Mouse (Mus musculus): ENCODE results near the gene Cfap97d2. TPM values are rescaled to one million over a fixed set of nuclear protein-coding genes. Genes with fewer than 3 reads are reported as not detected.

Cfap97d2 gene
- 1.6 and 2.2 TPM in 2 replicates for polyA plus RNA-seq (2014; fragmentation: Nextera tagmentation; extraction: Ambion mirVana)

GRCm38 (mm10) chr8:13705668-13706067 lies at the start of gene Cfap97d2:
Gene Cfap97d2, plus strand, starts transcription at chr8:13705889.
- under 1% methylated on average over 5 of the region's 5 CpGs for WGBS
- Histone ChIP-seq H3K4me3 (replicated peaks; ENCODE audit: low read depth, low read length) (no peak within 1 kb of the TSS), H3K9ac (replicated peaks; ENCODE audit: low read length) (no peak within 1 kb of the TSS; the same call in 1 of the 2 replicates)

GRCm38 (mm10) chr8:13657479-13657878 lies 48.2 kb upstream of the Cfap97d2 start:
- Histone ChIP-seq H3K4me1 (ENCODE audit: control insufficient read depth, insufficient read depth, low read length) (0 out of 2 replicates have a peak, but pooled peaks cover 2% of the 10 kb centered on the region), H3K36me3 (ENCODE audit: control insufficient read depth, insufficient read depth, low read length) (no peaks in the 10 kb centered on the region), H3K9me3 (ENCODE audit: control insufficient read depth, low read length) (no peaks in the 10 kb centered on the region), H3K27ac (replicated peaks; ENCODE audit: low read depth, low read length) (no peak overlapping the region), H3K27me3 (ENCODE audit: control insufficient read depth, insufficient read depth, low read length) (no peaks in the 10 kb centered on the region), H3K4me2 (ENCODE audit: low read length) (no peak overlapping the region), H3K9ac (replicated peaks; ENCODE audit: low read length) (no peak overlapping the region), H3K4me3 (replicated peaks; ENCODE audit: low read depth, low read length) (no peak overlapping the region)
- DNase-seq (no peak), ATAC-seq (ENCODE audit: low FRiP score, low TSS enrichment) (no peak)
- WGBS, result 76% methylated on average over 12 of the region's 12 CpGs

More at GRCm38 (mm10) chr8:13705668-13706067, at the start of gene Cfap97d2:
- no peaks in the 10 kb centered on the region for H3K36me3 ChIP-seq (ENCODE audit: control insufficient read depth, insufficient read depth, low read length)
- H3K4me1 ChIP-seq (ENCODE audit: control insufficient read depth, insufficient read depth, low read length), result peaks cover 11% of the 10 kb centered on the region; the same call in 1 of the 2 replicates
- DNase-seq, result peak; percentile 92
- no peaks in the 10 kb centered on the region for H3K27me3 ChIP-seq (ENCODE audit: control insufficient read depth, insufficient read depth, low read length)
- peak; percentile 98 for ATAC-seq (ENCODE audit: low FRiP score, low TSS enrichment)
- peak within 1 kb of the TSS; percentile 40 for H3K4me2 ChIP-seq (ENCODE audit: low read length)
- H3K9me3 ChIP-seq (ENCODE audit: control insufficient read depth, low read length), result no peaks in the 10 kb centered on the region
- peak within 1 kb of the TSS; percentile 80 for H3K27ac ChIP-seq (replicated peaks; ENCODE audit: low read depth, low read length)

DNA sequence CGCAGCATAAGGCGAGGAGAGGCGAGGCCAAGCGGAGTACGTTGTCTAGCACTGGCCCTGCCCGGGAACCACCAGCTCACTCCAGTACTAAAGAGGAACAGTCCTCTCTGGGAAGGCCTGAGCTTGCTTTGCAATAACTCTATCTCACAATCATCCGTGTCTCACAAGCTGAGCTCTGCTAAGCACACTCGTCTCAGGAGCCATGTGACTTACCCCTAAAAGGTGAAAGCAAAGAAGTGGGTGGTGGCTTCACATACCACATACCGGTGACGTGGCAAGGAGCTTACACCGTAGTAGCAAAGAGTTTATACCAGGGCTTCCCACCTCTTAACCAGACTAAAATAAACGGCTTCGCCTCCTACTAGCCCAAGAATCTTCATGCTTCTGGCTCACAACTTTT lies 45.4 kb upstream of the Cfap97d2 start:
- Histone ChIP-seq H3K9ac (replicated peaks; ENCODE audit: low read length) (no peak overlapping the region), H3K4me1 (ENCODE audit: control insufficient read depth, insufficient read depth, low read length) (0 out of 2 replicates have a peak, but pooled peaks cover 2% of the 10 kb centered on the region), H3K4me3 (replicated peaks; ENCODE audit: low read depth, low read length) (no peak overlapping the region), H3K4me2 (ENCODE audit: low read length) (no peak overlapping the region), H3K27me3 (ENCODE audit: control insufficient read depth, insufficient read depth, low read length) (no peaks in the 10 kb centered on the region), H3K9me3 (ENCODE audit: control insufficient read depth, low read length) (no peaks in the 10 kb centered on the region), H3K27ac (replicated peaks; ENCODE audit: low read depth, low read length) (no peak overlapping the region), H3K36me3 (ENCODE audit: control insufficient read depth, insufficient read depth, low read length) (no peaks in the 10 kb centered on the region)
- DNase-seq (no peak), ATAC-seq (ENCODE audit: low FRiP score, low TSS enrichment) (no peak)
- WGBS, result 92% methylated on average over 13 of the region's 13 CpGs

GRCm38 (mm10) chr8:13664711-13665210 lies 40.9 kb upstream of the Cfap97d2 start:
- 93% methylated on average over 6 of the region's 6 CpGs for WGBS

DNA sequence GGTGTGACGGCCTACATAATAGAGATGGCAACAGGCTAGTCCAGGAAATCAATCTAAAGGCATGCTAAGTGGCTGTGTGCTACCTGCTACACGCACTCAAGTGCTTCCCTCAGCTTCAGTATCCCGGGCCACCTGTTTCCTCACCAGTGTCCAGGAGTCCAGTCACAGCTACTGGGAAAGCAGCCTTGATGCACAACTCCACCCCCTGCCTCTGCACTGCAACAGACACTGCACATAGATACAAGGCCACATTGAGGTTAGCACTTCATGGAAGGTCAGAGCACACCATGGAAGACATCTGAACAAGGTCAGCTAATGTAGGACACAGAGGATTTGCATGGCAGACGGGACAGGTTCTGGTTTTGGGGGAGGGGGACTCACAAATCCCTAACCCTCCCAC lies 40.2 kb upstream of the Cfap97d2 start:
- Histone ChIP-seq H3K4me3 (replicated peaks; ENCODE audit: low read depth, low read length) (no peak overlapping the region), H3K9ac (replicated peaks; ENCODE audit: low read length) (no peak overlapping the region), H3K27me3 (ENCODE audit: control insufficient read depth, insufficient read depth, low read length) (no peaks in the 10 kb centered on the region), H3K27ac (replicated peaks; ENCODE audit: low read depth, low read length) (no peak overlapping the region), H3K9me3 (ENCODE audit: control insufficient read depth, low read length) (no peaks in the 10 kb centered on the region), H3K36me3 (ENCODE audit: control insufficient read depth, insufficient read depth, low read length) (no peaks in the 10 kb centered on the region), H3K4me1 (ENCODE audit: control insufficient read depth, insufficient read depth, low read length) (no peaks in the 10 kb centered on the region), H3K4me2 (ENCODE audit: low read length) (no peak overlapping the region)
- WGBS, result 83% methylated on average over 4 of the region's 4 CpGs
- ATAC-seq (ENCODE audit: low FRiP score, low TSS enrichment), result no peak
- no peak for DNase-seq

More at GRCm38 (mm10) chr8:13664711-13665210, 40.9 kb upstream of the Cfap97d2 start:
- H3K4me3 ChIP-seq (replicated peaks; ENCODE audit: low read depth, low read length), result no peak overlapping the region
- DNase-seq (no peak), ATAC-seq (ENCODE audit: low FRiP score, low TSS enrichment) (no peak)
- no peaks in the 10 kb centered on the region for H3K27me3 ChIP-seq (ENCODE audit: control insufficient read depth, insufficient read depth, low read length)
- H3K4me1 ChIP-seq (ENCODE audit: control insufficient read depth, insufficient read depth, low read length), result no peaks in the 10 kb centered on the region
- H3K27ac ChIP-seq (replicated peaks; ENCODE audit: low read depth, low read length), result no peak overlapping the region
- no peak overlapping the region for H3K9ac ChIP-seq (replicated peaks; ENCODE audit: low read length)
- H3K4me2 ChIP-seq (ENCODE audit: low read length), result no peak overlapping the region
- H3K9me3 ChIP-seq (ENCODE audit: control insufficient read depth, low read length), result no peaks in the 10 kb centered on the region
- no peaks in the 10 kb centered on the region for H3K36me3 ChIP-seq (ENCODE audit: control insufficient read depth, insufficient read depth, low read length)

GRCm38 (mm10) chr8:13665944-13666343 lies 39.7 kb upstream of the Cfap97d2 start:
- no peaks in the 10 kb centered on the region for H3K4me1 ChIP-seq (ENCODE audit: control insufficient read depth, insufficient read depth, low read length)
- H3K27ac ChIP-seq (replicated peaks; ENCODE audit: low read depth, low read length), result no peak overlapping the region
- no peak overlapping the region for H3K4me3 ChIP-seq (replicated peaks; ENCODE audit: low read depth, low read length)
- DNase-seq (no peak), ATAC-seq (ENCODE audit: low FRiP score, low TSS enrichment) (no peak)
- H3K36me3 ChIP-seq (ENCODE audit: control insufficient read depth, insufficient read depth, low read length), result no peaks in the 10 kb centered on the region
- 92% methylated on average over 8 of the region's 8 CpGs for WGBS
- no peaks in the 10 kb centered on the region for H3K27me3 ChIP-seq (ENCODE audit: control insufficient read depth, insufficient read depth, low read length)
- no peaks in the 10 kb centered on the region for H3K9me3 ChIP-seq (ENCODE audit: control insufficient read depth, low read length)
- H3K4me2 ChIP-seq (ENCODE audit: low read length), result no peak overlapping the region
- no peak overlapping the region for H3K9ac ChIP-seq (replicated peaks; ENCODE audit: low read length)

DNA sequence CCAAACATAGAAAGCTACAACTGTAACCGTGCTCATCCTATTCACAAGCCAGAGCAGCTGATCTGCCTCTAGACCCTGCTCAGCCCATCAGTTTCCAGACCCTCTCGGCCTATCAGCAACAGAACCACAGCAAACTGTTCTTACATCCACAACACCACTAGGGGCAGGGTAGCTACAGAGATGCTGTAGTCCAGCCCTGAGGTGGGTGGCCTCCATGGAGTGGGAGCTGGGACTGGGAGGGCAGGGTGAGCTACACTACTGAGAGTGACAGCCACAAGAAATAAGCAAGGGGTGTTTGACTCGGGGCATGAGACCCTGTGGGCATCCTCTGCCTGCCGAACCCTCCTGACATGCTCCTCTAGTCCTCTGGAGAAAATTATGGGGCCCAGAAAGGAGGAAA lies 37.8 kb upstream of the Cfap97d2 start:
- Histone ChIP-seq H3K9me3 (ENCODE audit: control insufficient read depth, low read length) (no peaks in the 10 kb centered on the region), H3K4me1 (ENCODE audit: control insufficient read depth, insufficient read depth, low read length) (no peaks in the 10 kb centered on the region), H3K4me3 (replicated peaks; ENCODE audit: low read depth, low read length) (no peak overlapping the region), H3K9ac (replicated peaks; ENCODE audit: low read length) (no peak overlapping the region), H3K27ac (replicated peaks; ENCODE audit: low read depth, low read length) (no peak overlapping the region), H3K36me3 (ENCODE audit: control insufficient read depth, insufficient read depth, low read length) (no peaks in the 10 kb centered on the region), H3K27me3 (ENCODE audit: control insufficient read depth, insufficient read depth, low read length) (no peaks in the 10 kb centered on the region), H3K4me2 (ENCODE audit: low read length) (no peak overlapping the region)
- no peak for ATAC-seq (ENCODE audit: low FRiP score, low TSS enrichment)
- no peak for DNase-seq
- 74% methylated on average over 4 of the region's 4 CpGs for WGBS

DNA sequence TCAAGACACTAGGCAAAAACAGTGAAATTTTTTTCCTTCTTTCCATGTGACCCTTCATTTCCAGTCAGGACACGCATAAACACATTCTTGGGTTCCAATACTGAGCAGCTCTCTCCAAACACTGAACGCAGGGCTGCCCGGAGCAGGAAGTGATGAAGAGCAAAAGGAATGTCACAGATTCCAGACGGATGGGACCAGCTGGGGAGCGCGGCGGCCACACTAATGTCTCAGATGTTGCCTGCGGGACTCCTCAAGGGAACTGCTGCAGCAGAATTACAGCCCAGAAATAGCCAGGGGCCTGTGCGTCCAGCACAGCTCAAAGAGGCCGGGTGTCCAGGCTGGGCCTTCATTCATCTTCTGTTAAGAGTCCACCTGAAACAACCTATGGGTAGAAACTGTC lies 37.3 kb upstream of the Cfap97d2 start:
- no peaks in the 10 kb centered on the region for H3K9me3 ChIP-seq (ENCODE audit: control insufficient read depth, low read length)
- H3K4me1 ChIP-seq (ENCODE audit: control insufficient read depth, insufficient read depth, low read length), result no peaks in the 10 kb centered on the region
- DNase-seq (no peak), ATAC-seq (ENCODE audit: low FRiP score, low TSS enrichment) (no peak)
- no peak overlapping the region for H3K4me2 ChIP-seq (ENCODE audit: low read length)
- WGBS, result 78% methylated on average over 10 of the region's 10 CpGs
- 0 out of 2 replicates have a peak overlapping the region, but pooled peaks have one; percentile 32 for H3K27ac ChIP-seq (replicated peaks; ENCODE audit: low read depth, low read length)
- H3K9ac ChIP-seq (replicated peaks; ENCODE audit: low read length), result no peak overlapping the region
- no peaks in the 10 kb centered on the region for H3K36me3 ChIP-seq (ENCODE audit: control insufficient read depth, insufficient read depth, low read length)
- H3K4me3 ChIP-seq (replicated peaks; ENCODE audit: low read depth, low read length), result no peak overlapping the region
- no peaks in the 10 kb centered on the region for H3K27me3 ChIP-seq (ENCODE audit: control insufficient read depth, insufficient read depth, low read length)

DNA sequence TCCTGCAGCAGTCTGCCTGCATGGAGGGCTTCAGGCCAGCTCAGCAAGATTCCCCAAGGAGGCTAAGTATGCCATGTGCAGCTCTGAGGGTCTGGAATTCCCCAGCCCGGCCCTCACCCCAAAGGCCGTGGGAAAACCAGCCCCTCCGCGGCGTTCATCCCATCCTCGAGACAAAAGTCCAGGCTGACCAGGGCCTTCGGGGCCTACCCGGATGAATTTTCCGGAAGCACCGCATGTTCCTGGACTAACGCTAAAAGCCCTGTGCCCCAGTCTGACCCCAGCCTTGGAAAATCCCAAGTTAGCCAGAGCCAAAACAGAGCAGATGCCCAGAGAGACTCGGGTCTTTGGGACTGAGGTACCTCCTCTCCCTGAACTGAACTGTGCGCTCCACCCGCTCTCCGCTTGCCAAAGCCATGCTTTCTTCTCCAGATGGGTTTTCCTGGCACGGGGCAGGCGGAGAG lies 35.6 kb upstream of the Cfap97d2 start:
- Histone ChIP-seq H3K4me3 (replicated peaks; ENCODE audit: low read depth, low read length) (no peak overlapping the region), H3K4me2 (ENCODE audit: low read length) (no peak overlapping the region), H3K27me3 (ENCODE audit: control insufficient read depth, insufficient read depth, low read length) (no peaks in the 10 kb centered on the region), H3K4me1 (ENCODE audit: control insufficient read depth, insufficient read depth, low read length) (peaks cover 14% of the 10 kb centered on the region; the same call in 1 of the 2 replicates), H3K9ac (replicated peaks; ENCODE audit: low read length) (no peak overlapping the region), H3K9me3 (ENCODE audit: control insufficient read depth, low read length) (no peaks in the 10 kb centered on the region), H3K36me3 (ENCODE audit: control insufficient read depth, insufficient read depth, low read length) (no peaks in the 10 kb centered on the region), H3K27ac (replicated peaks; ENCODE audit: low read depth, low read length) (no peak overlapping the region)
- 88% methylated on average over 17 of the region's 17 CpGs for WGBS
- no peak for DNase-seq
- ATAC-seq (ENCODE audit: low FRiP score, low TSS enrichment), result no peak

All from midbrain, embryonic 14.5 days (tissue).